Mouse (Mus musculus): ENCODE measurements at regions not wholly inside any gene's neighbourhood (a gene's known extent, or its start where the extent isn't known, plus 50 kb on each side); places are given as distances from the start of the nearest gene placed in this dataset.

- Histone ChIP-seq H3K4me2 (ENCODE audit: insufficient read depth, low read depth, poor library complexity, severe bottlenecking) (no peak overlapping the region), H3K27ac (ENCODE audit: insufficient read depth, low read depth) (no peak overlapping the region), H3K4me1 (ENCODE audit: control insufficient read depth in 1 of 2, insufficient read depth in 2 of 2) (no peaks in the 10 kb centered on the region), H3K4me3 (replicated peaks in 1 of 3; ENCODE audit: low read depth in 2 of 3, low read length in 2 of 3, poor library complexity in 1 of 3) (no peak overlapping the region), H3K27me3 (replicated peaks) (peaks cover 45% of the 10 kb centered on the region), H3K9me3 (replicated peaks; ENCODE audit: low read length) (no peaks in the 10 kb centered on the region), H3K9ac (ENCODE audit: insufficient read depth, low read depth) (no peak overlapping the region), H3K79me2 (replicated peaks; ENCODE audit: control insufficient read depth, extremely low read depth, insufficient read depth, poor library complexity, severe bottlenecking) (no peaks in the 10 kb centered on the region), H3K36me3 (replicated peaks in 1 of 2; ENCODE audit: control insufficient read depth in 1 of 2, insufficient read depth in 1 of 2, low read length in 1 of 2) (no peaks in the 10 kb centered on the region)
- DNase-seq (ENCODE audit: extremely low read depth), result no peak
- TF ChIP-seq E2F4 (IDR thresholded peaks at IDR 0.05; ENCODE audit: insufficient replicate concordance, low read depth, low read length), result no peak
- TF ChIP-seq JUN (IDR thresholded peaks at IDR 0.05; ENCODE audit: insufficient read depth, low read depth, low read length), result no peak
- no peak for TF ChIP-seq GABPA (IDR thresholded peaks at IDR 0.05; ENCODE audit: insufficient replicate concordance, low read depth, low read length)
- TF ChIP-seq IRF4 (IDR thresholded peaks at IDR 0.05; ENCODE audit: low read depth, low read length), result no peak
- no peak for TF ChIP-seq EP300 (IDR thresholded peaks at IDR 0.05; ENCODE audit: low read length)
- no peak for TF ChIP-seq JUND (conservative IDR thresholded peaks at IDR 0.05; ENCODE audit: low read depth, low read length)
- TF ChIP-seq ZC3H11A (IDR thresholded peaks at IDR 0.05; ENCODE audit: low read depth, low read length), result no peak
- TF ChIP-seq POLR2AphosphoS2 (IDR thresholded peaks at IDR 0.05; ENCODE audit: low read depth, low read length), result no peak
- no peak for TF ChIP-seq CHD2 (IDR thresholded peaks at IDR 0.05; ENCODE audit: low read length)
- dilution Hi-C loops (cut with MboI; ENCODE audit: extremely low pct_ligation_motif_present, extremely low pct_unique_long_range_greater_than_20kb, low sequenced_read_pairs), result no loop called here
- in situ Hi-C loops (cut with MboI; ENCODE audit: low pct_ligation_motif_present, low pct_unique_long_range_greater_than_20kb, low sequenced_read_pairs), result no loop called here
Measured at GRCm38 (mm10) chr14:72064111-72064812, 427.4 kb downstream of the Gm9195 start.

GRCm38 (mm10) chr14:72042881-72043236 lies 448.8 kb downstream of the Gm9195 start:
- DNase-seq (ENCODE audit: extremely low read depth), result no peak
- no peak overlapping the region for H3K4me3 ChIP-seq (replicated peaks in 1 of 3; ENCODE audit: low read depth in 2 of 3, low read length in 2 of 3, poor library complexity in 1 of 3)
- no peaks in the 10 kb centered on the region for H3K36me3 ChIP-seq (replicated peaks in 1 of 2; ENCODE audit: control insufficient read depth in 1 of 2, insufficient read depth in 1 of 2, low read length in 1 of 2)
- in situ Hi-C loops (cut with MboI; ENCODE audit: low pct_ligation_motif_present, low pct_unique_long_range_greater_than_20kb, low sequenced_read_pairs), result no loop called here
- H3K9ac ChIP-seq (ENCODE audit: insufficient read depth, low read depth), result no peak overlapping the region
- no peak overlapping the region for H3K4me2 ChIP-seq (ENCODE audit: insufficient read depth, low read depth, poor library complexity, severe bottlenecking)
- H3K79me2 ChIP-seq (replicated peaks; ENCODE audit: control insufficient read depth, extremely low read depth, insufficient read depth, poor library complexity, severe bottlenecking), result no peaks in the 10 kb centered on the region
- H3K4me1 ChIP-seq (ENCODE audit: control insufficient read depth in 1 of 2, insufficient read depth in 2 of 2), result no peaks in the 10 kb centered on the region
- no peaks in the 10 kb centered on the region for H3K9me3 ChIP-seq (replicated peaks; ENCODE audit: low read length)
- H3K27me3 ChIP-seq (replicated peaks), result peaks cover 50% of the 10 kb centered on the region
- no peak overlapping the region for H3K27ac ChIP-seq (ENCODE audit: insufficient read depth, low read depth)
- no peak for TF ChIP-seq MYC (IDR thresholded peaks at IDR 0.05; ENCODE audit: low read depth, low read length)
- no peak for TF ChIP-seq SIN3A (IDR thresholded peaks at IDR 0.05; ENCODE audit: low read length)
- no peak for TF ChIP-seq TCF12 (IDR thresholded peaks at IDR 0.05; ENCODE audit: low read depth, low read length)
- no peak for TF ChIP-seq PAX5 (IDR thresholded peaks at IDR 0.05; ENCODE audit: low read length)
- no peak for TF ChIP-seq MAFK (IDR thresholded peaks at IDR 0.05; ENCODE audit: insufficient replicate concordance, low read length)
- TF ChIP-seq TBP (conservative IDR thresholded peaks at IDR 0.05; ENCODE audit: low read depth, low read length), result no peak
- TF ChIP-seq SMC3 (IDR thresholded peaks at IDR 0.05; ENCODE audit: low read depth, low read length), result no peak
- TF ChIP-seq RAD21 (IDR thresholded peaks at IDR 0.05; ENCODE audit: low read depth, low read length), result no peak
- TF ChIP-seq BHLHE40 (IDR thresholded peaks at IDR 0.05; ENCODE audit: low read depth, low read length), result no peak
- no peak for TF ChIP-seq NELFE (IDR thresholded peaks at IDR 0.05; ENCODE audit: low read depth, low read length)
- TF ChIP-seq NRF1 (IDR thresholded peaks at IDR 0.05; ENCODE audit: low read depth, low read length), result no peak
- TF ChIP-seq HCFC1 (IDR thresholded peaks at IDR 0.05; ENCODE audit: low read depth, low read length), result no peak
- no peak for TF ChIP-seq JUND (conservative IDR thresholded peaks at IDR 0.05; ENCODE audit: low read depth, low read length)
- TF ChIP-seq MXI1 (IDR thresholded peaks at IDR 0.05; ENCODE audit: low read depth, low read length), result no peak
- TF ChIP-seq POLR2A (IDR thresholded peaks at IDR 0.05; ENCODE audit: low read depth, low read length), result no peak
- no peak for TF ChIP-seq IRF4 (IDR thresholded peaks at IDR 0.05; ENCODE audit: low read depth, low read length)
- TF ChIP-seq KAT2A (IDR thresholded peaks at IDR 0.05; ENCODE audit: insufficient replicate concordance, low read length), result no peak
- no peak for TF ChIP-seq E2F4 (IDR thresholded peaks at IDR 0.05; ENCODE audit: insufficient replicate concordance, low read depth, low read length)
- TF ChIP-seq CHD1 (IDR thresholded peaks at IDR 0.05; ENCODE audit: low read depth, low read length), result no peak
- dilution Hi-C loops (cut with MboI; ENCODE audit: extremely low pct_ligation_motif_present, extremely low pct_unique_long_range_greater_than_20kb, low sequenced_read_pairs), result no loop called here
